Mouse (Mus musculus): Measurements from ENCODE around the gene Ciz1.
A peak's percentile ranks its signal among the peaks of the same experiment; 100 is the strongest.

Ciz1 gene

DNA sequence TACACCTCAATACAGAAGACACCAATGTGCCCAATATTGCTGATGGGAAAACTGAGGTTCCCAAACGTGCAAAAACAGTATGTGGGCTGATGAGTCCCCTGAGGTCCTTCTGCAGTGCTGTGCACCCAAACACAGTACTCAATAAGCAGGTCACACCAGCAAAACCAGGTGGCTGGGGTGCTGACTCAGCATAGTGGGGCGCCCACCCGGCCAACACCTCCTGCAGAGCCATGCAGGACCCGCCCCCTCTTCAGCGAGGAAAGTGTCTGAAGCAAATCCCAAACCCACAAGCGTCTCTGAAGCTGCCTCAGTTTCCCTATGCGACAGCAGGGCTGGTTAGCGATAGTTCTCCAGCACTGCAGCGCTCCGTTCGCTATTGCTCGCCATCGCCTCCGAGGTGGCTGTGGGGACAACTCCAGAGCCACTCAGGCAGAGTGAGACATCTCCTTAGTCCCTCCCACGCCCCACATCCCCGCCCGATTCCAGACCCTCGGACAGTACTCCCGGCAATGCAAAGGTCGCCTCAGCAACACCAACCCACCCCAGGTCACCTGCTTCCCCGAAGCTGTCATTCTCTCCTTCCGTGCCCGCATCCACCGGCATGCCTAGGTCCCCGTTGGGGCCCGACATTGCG, 29.1 kb downstream of the Ciz1 start:
- no peak for DNase-seq (ENCODE audit: low read depth, low spot score)

DNA sequence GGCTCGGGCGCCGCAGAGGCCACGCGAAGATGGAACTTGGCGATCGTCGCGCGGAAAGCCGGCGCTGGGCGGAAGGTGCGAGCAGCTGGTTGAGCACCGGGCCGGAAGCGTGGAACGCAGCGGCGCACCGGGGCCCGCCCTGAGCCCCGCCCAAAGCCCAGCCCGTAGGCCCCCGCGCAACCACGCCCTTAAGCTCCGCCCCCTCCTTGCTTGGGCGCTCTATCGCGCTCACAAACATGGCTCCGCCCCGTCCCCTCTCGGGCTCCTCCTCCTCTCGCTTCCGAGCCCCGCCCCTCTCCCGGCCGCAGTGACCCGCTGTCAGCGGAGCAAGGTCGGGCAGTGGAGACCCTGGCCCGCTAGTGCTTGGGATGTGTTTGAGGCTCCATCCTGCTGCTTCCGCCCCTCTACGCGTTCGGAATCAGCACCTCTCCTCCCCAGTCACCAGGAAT, 29.7 kb downstream of the Ciz1 start, which contains the start of gene 1110008P14Rik:
Gene 1110008P14Rik, minus strand, starts transcription at position 164 of the 449 bp plus-strand sequence.
- peak; percentile 82 for DNase-seq (ENCODE audit: low read depth, low spot score)

DNA sequence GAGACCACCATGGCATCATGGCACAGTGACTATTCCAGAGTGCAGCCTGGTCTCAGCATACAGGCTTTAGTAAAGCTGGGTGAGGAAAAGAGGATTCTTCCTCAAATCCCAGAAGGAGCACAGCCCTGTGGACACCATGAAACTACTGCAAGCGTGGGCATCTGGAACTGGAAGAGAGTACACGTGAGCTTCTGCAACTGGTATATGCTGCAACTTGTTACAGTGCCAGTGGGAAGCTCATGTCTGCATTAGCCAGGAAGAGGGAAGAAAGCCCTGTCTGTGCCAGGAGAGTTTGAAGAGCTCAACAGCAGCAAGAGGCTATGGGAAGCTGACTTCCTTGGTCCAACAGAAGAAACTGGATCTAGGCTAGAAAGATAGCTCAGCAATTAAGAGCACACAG, 30.6 kb downstream of the Ciz1 start:
- DNase-seq (ENCODE audit: low read depth, low spot score) = no peak

DNA sequence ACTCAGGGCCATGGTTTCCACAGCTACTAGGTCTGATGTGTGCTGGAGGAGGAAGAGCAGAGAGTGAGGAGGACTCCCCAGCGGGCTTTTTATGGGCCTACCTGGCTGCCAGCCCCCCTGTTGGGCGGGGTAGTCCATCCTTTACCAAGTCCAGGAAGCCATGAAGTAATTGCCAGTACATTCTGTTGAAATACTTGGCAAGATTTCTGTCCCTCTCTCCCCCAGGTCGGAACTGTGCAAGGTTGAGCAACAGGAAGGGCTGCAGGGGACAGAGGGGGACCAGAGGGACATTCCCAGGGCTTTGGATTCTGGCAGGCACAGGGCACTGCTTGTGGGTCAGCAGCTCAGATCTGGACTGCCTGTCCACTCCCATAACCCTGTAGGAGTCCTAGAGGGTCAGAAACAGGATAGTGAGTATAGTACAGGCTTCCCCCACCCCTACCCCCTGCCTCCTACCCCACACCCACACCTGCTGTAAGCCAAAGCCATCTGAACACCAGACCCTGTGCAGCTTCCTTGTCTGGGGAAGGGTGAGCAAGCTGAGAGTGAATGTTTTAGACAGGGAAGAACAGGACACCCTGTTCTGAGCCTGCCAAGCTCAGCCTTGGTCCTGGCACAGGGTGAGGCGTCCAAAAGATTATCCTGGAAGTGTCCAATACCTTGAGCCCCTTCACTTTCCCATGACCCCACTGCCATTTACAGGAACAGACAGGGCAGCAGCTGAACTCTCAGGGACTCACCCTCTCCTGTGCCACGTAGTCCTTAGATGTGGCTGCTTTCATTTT, 35.8 kb downstream of the Ciz1 start, which contains the start of gene Lcn2:
Gene Lcn2, minus strand, starts transcription at position 547 of the 785 bp plus-strand sequence.
- no peak for DNase-seq (ENCODE audit: low read depth, low spot score)

DNA sequence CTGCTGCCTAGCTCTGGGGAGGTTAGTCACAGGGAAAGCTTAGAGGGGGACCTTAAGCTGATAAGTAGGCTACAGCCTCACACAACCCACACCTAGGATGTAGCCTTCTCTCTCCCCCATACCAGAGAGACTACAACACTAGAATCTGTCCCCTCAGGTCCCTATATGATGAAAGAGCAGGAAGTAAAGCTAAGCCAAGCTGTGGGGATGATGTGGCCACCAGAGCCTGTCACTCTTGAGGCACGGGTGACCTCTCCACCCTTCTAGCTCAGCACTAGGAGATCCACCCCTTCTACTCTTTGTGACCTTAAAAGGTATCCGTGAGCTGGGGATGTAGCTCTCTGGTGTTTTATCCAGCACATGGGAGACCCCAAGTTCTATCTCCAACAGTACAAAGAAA, 37.0 kb downstream of the Ciz1 start:
- no peak for DNase-seq (ENCODE audit: low read depth, low spot score)

DNA sequence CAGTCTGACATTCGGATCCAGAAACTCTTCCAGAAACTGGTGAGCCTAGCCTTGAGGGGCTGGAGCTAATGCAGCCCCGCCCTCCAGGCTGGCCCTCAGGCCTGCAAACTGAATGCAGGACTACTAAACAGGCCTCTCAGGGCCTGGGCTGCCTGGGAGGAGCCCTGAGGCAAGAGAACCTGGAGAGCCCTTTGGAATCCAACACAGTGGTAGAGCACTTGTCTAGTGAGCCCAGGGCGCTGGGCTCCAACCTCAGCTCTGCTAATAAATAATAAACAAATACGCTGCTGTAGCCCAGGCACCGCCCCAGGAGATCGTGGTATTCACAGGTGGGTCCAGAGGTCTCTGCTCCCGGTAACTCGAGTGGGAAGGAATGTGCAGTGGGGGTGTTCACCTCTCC, 38.7 kb downstream of the Ciz1 start:
- DNase-seq (ENCODE audit: low read depth, low spot score) = no peak

DNA sequence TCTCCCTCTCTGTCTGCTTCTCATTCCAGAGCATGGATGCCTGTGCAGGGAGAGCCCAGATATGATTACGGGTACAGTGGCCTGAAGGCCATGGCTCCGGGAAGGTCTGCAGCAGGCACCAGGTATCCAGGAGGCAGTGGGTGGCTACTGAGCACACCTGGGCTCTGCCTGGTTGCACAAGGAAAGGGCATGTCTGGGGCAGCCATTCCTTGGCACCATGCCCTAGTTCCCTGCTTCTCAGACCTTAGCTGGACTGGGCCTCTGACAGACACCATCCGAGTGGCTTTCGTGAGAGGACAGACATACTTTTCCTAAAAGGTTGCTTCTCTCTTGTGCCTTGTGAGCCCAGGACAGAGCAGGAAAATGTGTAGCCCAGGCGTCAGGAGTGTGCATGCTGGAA, 39.9 kb downstream of the Ciz1 start:
- DNase-seq (ENCODE audit: low read depth, low spot score) = no peak

DNA sequence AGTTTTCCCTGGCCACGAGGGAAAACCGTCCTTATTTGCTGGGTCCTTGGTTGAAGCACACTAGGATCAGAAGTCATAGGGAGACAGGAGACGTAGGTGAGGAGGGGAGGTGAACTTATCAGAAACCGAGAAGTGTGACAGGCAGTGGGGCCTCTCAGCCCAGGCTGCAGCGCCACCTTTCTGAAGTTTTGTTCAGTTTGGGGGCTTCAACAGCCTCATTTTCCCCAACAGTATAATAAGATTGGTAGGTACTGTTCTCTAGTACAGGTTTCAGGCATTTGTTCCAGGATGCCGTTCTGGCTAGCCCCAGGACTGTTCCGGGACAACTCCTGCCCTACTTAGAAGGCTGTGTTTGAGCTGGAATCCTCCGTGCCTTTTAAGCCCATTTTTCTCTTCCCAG, 42.8 kb downstream of the Ciz1 start:
- no peak for DNase-seq (ENCODE audit: low read depth, low spot score)

DNA sequence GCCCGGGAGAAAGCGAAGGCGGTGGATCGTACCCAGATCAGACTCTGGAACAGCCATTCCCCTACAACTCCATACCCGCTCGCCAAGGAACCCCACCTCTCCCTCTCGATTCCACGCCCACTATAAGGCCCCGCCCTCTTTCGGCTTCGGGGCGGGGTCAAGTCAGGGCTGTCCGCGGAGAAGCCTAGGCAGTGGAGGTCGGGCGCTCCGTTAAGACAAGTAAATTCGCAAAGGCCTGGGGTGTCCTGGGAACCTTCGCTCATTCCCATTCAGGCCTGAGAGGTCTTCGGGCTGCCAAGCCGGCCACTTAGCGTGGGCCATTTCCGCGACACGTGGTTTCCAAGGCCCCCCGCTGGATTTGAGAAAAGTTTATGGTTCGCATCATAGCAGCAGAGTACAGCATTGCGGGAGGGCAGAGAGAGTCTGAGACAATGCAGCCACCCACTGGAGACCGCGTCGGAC, 43.4 kb downstream of the Ciz1 start, which contains the start of gene Ptges2:
Gene Ptges2, plus strand, starts transcription at position 413 of the 462 bp plus-strand sequence.
- peak; percentile 85 for DNase-seq (ENCODE audit: low read depth, low spot score)

DNA sequence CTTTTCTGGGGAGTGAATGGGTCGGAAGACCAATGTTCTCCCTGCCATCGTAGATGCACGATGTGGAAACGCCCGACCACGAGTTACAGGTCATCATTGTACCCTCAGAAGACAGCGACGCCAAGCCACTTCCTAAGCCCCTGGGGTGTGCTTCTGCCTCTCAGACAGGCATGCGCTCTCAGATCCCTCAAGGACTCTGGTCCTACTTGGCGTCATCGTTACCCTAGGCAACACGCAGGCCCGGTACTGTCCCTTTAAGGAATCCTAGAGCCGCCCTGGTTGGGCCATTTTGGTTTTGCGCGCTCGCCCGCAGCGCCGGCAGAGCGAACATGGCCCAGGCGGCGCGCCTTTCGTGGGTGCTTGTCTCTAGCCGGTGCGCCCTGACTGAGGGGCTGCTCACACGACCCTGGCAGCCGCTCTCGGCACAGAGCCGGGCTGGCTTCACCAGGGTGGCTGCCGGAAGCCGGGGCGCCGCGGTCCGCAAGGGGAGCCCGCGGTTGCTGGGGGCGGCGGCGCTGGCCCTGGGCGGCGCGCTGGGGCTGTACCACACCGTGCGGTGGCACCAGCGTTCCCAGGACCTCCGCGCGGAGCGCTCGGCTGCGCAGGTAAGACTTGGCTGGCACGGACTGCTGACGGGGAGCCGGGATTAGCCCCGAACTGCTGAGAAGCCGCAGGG, 44.0 kb downstream of the Ciz1 start:
- peak; percentile 85 for DNase-seq (ENCODE audit: low read depth, low spot score)

DNA sequence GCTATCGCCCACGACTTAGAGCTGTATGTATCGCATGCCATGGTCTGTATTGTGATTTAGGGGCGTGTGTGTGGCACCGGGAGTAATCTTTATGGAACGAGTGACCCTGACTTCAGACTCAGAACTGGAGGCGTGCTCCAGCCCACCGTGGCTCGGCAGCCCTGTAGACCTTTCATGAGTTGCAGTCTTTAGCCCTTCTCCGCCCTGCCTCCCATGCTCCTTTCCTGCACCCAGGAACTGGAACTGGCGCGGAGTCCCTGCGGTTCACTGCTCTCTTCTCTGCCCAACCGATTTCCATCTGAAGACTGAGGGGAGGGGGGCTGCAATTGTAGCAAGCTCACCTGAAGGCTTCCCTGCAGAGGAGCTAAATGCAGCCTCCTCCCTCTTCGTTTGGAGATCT, 44.6 kb downstream of the Ciz1 start:
- DNase-seq (ENCODE audit: low read depth, low spot score) = no peak

DNA sequence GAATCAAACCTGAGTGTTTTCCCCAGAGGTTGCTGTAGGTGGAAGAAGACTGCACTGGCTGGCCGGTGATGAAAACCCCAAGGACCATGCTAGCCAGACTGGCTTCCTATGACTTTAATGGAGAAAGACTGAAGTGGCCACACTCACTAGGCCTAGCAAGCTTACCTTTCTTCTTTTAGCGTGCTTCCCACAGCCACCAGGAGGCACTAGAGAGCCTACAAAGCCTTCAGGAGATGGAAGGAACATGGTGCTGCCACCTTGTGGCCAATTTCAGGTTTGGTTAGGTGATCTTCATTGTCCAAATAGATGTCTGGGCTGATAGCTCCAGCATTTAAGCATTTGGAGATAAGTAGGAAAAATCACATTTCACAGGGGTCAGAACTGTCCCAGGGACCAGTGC, 52.5 kb downstream of the Ciz1 start:
- peak; percentile 98 for DNase-seq (ENCODE audit: low read depth, low spot score)

DNA sequence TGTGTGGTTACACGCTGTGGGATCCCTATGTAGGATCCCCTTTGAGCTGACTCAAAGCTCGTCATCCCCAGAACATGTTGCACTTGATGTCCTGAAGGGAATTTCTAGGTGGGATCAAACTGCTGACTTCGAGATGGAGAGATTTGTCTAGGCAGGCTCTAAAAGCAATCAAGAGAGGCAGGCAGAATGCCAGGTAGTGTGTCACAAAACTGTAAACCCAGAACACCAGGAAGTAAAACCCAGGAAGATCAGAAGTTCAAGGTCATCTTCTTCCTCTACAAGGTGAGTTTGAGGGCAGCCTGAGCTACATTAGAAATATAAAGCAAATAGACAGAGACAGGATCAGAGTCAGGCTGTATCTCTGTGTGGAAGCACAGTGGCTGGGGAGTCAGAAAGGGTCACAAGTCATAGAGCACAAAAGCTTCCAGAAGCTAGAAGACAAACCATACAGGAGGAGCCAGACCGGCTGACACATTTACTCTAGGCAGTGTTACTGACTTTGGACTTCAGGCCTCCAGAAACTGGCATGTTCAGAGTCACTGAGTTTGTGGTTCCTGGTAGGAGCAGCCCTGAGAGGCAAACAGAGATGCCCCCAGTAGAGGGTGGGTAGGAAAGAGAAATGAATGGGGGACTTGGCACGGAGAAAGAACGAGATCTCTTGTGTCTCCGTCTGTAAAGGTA, 55.2 kb downstream of the Ciz1 start:
- DNase-seq (ENCODE audit: low read depth, low spot score) = no peak

DNA sequence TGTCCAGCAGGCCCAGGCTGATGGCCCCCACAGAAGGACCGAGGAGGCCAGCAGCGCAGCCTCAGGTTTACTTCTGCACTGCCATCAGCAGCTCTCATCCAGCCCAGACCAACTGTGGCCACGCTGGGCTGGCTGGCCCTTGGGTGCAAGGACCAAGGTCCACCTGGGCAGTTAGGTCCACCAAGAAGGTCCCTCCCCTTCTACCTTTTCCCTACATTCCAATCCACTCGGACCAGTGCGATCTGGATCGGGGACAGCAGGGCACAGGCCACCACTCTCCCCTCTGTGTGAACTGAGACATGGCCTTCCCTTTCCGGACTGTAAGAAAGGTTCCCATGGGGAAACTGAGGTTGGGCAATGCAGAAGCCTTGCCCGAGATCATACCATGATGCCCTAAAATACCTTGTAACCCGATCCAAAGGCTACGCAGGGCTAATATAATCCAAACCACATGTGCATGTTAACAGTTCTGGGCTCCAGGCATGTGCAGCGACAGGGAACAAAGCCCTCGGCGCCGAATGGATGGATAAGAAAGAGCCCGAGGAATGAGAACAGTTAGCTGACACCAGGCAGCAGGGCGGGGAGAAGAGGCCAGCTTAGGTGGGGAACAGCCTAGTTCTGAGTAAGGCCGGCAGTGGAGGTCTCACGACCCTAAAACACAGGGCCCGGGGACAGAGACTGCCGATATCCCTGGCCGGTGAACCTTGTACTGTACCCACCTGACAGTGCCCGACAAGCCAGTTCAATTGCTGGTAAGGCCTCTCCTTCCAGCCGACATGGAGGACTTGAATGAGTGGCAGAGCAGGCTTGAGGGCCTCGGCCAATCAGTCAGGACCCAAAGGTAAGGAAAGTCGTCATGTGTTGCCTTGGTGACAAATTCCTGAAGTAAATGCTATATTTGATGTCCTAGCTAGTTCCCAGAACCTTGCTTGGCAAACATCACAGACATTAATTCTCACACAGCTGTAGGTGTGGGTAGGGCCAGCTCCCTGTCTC, 56.6 kb downstream of the Ciz1 start:
- no peak for DNase-seq (ENCODE audit: low read depth, low spot score)

DNA sequence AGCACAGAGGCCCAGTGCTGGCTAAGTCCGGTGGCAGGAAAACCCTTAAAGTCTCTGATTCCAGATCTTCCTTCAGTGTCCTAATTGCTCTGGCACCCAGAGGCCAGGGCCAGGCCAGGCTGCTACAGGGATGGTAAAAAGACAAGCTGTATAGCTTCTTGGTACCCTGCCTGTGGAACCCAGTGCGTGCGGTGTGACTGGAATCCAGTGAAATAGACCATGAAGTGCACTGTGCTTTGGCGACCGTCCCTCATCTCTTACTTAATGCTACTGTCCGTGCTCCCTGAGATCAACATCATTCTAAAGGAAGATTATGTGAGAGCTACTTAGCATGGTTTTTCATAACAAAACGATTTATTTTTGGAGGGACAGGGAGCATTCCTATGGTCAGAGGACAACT, 59.3 kb downstream of the Ciz1 start:
- no peak for DNase-seq (ENCODE audit: low read depth, low spot score)

DNA sequence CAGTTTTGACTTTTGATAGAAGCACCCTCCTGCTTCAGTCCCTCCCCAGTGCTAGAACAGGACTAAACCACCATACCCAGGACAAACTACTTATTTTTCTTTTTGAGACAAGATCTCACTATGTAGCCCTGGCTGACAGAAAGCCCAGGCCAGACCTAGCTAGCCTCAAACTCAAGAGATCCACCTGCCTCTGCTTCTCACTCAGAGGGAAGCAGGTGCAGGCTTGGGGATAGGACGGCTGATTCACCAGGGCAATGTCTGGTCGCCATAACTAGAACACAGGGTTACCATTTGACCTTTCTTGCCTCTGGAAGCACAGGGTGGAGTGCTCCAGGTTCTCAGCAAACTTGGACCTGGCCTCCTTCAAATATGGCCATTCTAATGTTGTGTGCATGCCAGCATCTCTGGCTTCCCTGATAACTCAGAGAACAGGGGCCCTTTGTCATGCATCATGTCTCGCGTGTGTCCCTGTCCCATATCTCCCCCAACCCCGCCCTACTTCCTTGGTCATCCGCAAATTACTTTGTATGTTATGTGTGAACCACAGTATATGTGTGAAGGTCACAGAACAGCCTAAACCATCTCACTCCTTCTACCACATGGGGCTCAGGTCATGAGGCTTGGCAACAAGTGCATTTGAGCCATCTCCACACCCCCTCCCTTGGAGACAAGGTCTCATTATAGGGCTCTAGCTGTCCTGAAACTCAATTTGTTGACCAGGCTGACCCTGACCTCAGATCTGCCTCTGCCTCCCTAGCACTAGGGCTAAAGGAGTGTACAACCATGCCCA, 60.8 kb downstream of the Ciz1 start:
- DNase-seq (ENCODE audit: low read depth, low spot score) = no peak

DNA sequence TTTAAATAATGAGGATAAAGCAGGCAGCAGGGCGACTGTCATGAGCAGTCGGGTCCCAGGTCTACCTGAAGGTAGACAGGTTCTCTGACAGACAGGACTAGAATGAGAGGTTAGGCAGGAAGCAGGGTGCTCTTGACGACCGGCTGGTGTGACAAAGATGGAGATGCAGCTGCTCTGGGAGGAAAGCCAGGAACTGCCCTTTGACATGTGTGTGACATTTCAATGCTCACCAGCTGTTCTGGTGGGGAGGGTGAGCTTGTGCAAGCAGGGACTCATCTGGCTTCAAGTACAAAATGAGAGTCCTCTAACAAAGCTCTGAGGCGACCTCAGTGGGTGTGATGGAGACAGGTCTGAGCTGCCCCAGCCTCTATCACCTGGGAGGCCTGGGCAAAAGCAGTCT, 61.8 kb downstream of the Ciz1 start:
- DNase-seq (ENCODE audit: low read depth, low spot score) = no peak

DNA sequence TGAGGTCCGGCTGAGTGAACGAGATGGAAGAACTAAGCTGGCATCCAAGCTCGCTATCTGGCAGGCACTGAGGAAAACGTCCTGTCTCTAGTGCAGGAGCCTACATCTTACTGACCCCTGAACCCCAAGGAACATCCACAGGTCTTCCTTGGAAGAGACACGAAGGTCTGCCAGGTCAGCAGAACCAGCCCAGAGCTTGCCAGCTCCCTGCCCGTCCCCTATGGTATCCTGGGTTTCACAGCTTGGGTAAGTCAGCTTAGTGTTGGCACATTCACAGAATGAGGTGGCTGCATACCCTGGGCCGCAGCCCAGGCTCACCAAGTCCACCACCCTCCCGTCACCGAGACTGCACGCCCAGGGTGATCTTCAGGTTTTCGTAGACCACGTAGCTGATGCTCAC, 63.7 kb downstream of the Ciz1 start:
- no peak for DNase-seq (ENCODE audit: low read depth, low spot score)

DNA sequence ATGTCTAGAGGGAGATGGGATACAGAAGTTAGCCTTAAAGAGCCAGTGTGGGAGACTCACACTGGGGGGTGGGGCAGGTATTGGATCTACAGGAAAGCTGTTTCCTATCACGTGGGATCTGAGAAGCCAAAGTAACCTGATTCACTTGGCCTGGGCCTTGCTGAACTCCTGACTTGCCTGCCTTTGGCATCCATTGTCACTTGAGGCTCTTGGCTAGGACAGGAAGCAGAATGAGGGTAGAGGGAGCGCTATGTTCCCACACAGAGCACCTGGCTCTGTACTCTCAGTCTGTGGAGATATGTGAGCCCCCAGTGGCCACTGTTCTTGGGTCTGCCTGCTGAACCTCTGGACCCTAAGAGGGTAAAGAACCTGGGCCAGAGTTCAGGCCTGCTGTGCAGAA, 64.4 kb downstream of the Ciz1 start:
- no peak for DNase-seq (ENCODE audit: low read depth, low spot score)

DNA sequence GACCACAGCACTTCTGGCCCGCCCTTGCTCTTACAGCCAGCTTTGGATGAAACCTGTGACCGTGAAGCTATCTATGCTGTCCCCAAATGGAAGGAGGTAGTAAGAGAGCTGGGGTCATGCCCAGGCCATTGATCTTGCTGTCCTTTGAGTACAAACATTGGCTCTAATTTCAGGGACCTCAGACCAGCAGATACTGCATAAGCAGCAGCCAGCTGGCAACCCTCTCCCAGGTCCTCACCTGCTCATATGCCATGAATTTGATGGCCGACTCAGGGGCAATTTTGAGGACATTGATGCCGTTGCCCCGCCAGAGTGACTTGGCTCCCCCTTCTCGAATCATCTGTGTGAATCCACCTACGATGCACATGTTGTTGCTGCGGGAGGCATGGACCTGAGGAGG, 65.4 kb downstream of the Ciz1 start:
- no peak for DNase-seq (ENCODE audit: low read depth, low spot score)

All from retina, postnatal 7 days (tissue).